Comparison of ENCODE assay signal across 10 mouse cellular contexts in genomic region chr10:84657437-84658087, GRCm38 (mm10). TPM values are rescaled to one million over a fixed set of nuclear protein-coding genes. Genes with fewer than 3 reads are reported as not detected.
A peak's percentile ranks its signal among the peaks of the same experiment; 100 is the strongest.
DNase-seq lines count a peak whose midpoint lies in the region; ATAC-seq lines count a peak whose summit lies in the region.
"Had no signal": no experiment of that assay in that cellular context is flagged by ENCODE, and none has a peak within 500 bp of the region (broad histone marks: within the 10 kb centered on the region; RNA-seq: fewer than 3 reads in every experiment).

No protein-coding gene starts in this region.

- no peak overlapping the region for H3K4me2 ChIP-seq in limb, embryonic 15.5 days
- no peak overlapping the region for H3K4me2 ChIP-seq in forebrain, embryonic 15.5 days (replicated peaks)
- no peak overlapping the region for H3K4me2 ChIP-seq in midbrain, embryonic 13.5 days (replicated peaks)

- H3K9me3 ChIP-seq in limb, embryonic 15.5 days = no peaks in the 10 kb centered on the region
- H3K9me3 ChIP-seq in limb, embryonic 10.5 days (replicated peaks) = no peaks in the 10 kb centered on the region
- no peaks in the 10 kb centered on the region for H3K9me3 ChIP-seq in forebrain, embryonic 15.5 days
- H3K9me3 ChIP-seq in midbrain, embryonic 13.5 days = no peaks in the 10 kb centered on the region

- no peak overlapping the region for H3K9ac ChIP-seq in limb, embryonic 15.5 days
- no peak overlapping the region for H3K9ac ChIP-seq in forebrain, embryonic 15.5 days (replicated peaks)
- H3K9ac ChIP-seq in midbrain, embryonic 13.5 days (replicated peaks) = no peak overlapping the region
- H3K9ac ChIP-seq: liver, embryonic 14.5 days had no signal

- no peak for ATAC-seq in limb, embryonic 15.5 days (ENCODE audit: insufficient number of reproducible peaks, low FRiP score, low TSS enrichment, low read depth)
- ATAC-seq in forebrain, embryonic 15.5 days (replicated peaks) = peak; percentile 81
- peak; percentile 58 for ATAC-seq in midbrain, embryonic 13.5 days

- no peak for DNase-seq in limb, embryonic 10.5 days (ENCODE audit: low spot score)
- DNase-seq in brain, embryonic 18.5 days (ENCODE audit: low read depth, low spot score) = peak; percentile 20
- DNase-seq in cerebellum, postnatal 14 days = no peak
- no peak for DNase-seq in ovary, postnatal 36 days (ENCODE audit: low spot score)
- DNase-seq: cerebellum, postnatal 25 days had no signal

- H3K27me3 ChIP-seq in limb, embryonic 15.5 days = no peaks in the 10 kb centered on the region
- H3K27me3 ChIP-seq in limb, embryonic 10.5 days (ENCODE audit: low read depth, poor library complexity, severe bottlenecking) = no peaks in the 10 kb centered on the region
- no peaks in the 10 kb centered on the region for H3K27me3 ChIP-seq in forebrain, embryonic 15.5 days
- H3K27me3 ChIP-seq in midbrain, embryonic 13.5 days = no peaks in the 10 kb centered on the region

- H3K27ac ChIP-seq in limb, embryonic 15.5 days = peak overlapping the region; percentile 24; the same call in 1 of the 2 replicates
- no peak overlapping the region for H3K27ac ChIP-seq in limb, embryonic 10.5 days
- peak overlapping the region; percentile 47 for H3K27ac ChIP-seq in forebrain, embryonic 15.5 days (replicated peaks)
- peak overlapping the region; percentile 62 for H3K27ac ChIP-seq in midbrain, embryonic 13.5 days
- H3K27ac ChIP-seq: liver, embryonic 14.5 days; stomach, postnatal 0 days had no signal

- WGBS in limb, embryonic 15.5 days = 67% methylated on average over 6 of the region's 6 CpGs
- WGBS in limb, embryonic 10.5 days = 81% methylated on average over 6 of the region's 6 CpGs
- WGBS in forebrain, embryonic 15.5 days = 10% methylated on average over 6 of the region's 6 CpGs
- 17% methylated on average over 6 of the region's 6 CpGs for WGBS in midbrain, embryonic 13.5 days

- peaks cover 25% of the 10 kb centered on the region; the same call in 1 of the 2 replicates for H3K36me3 ChIP-seq in limb, embryonic 15.5 days
- H3K36me3 ChIP-seq in limb, embryonic 10.5 days = peaks cover 50% of the 10 kb centered on the region
- peaks cover 10% of the 10 kb centered on the region for H3K36me3 ChIP-seq in forebrain, embryonic 15.5 days
- peaks cover 20% of the 10 kb centered on the region for H3K36me3 ChIP-seq in midbrain, embryonic 13.5 days

- peaks cover 3% of the 10 kb centered on the region; the same call in 1 of the 2 replicates for H3K4me1 ChIP-seq in limb, embryonic 15.5 days
- 0 out of 2 replicates have a peak, but pooled peaks cover 4% of the 10 kb centered on the region for H3K4me1 ChIP-seq in limb, embryonic 10.5 days
- peaks cover 26% of the 10 kb centered on the region for H3K4me1 ChIP-seq in forebrain, embryonic 15.5 days
- H3K4me1 ChIP-seq in midbrain, embryonic 13.5 days (replicated peaks) = peaks cover 25% of the 10 kb centered on the region

- H3K4me3 ChIP-seq in limb, embryonic 15.5 days = no peak overlapping the region
- no peak overlapping the region for H3K4me3 ChIP-seq in limb, embryonic 10.5 days
- no peak overlapping the region for H3K4me3 ChIP-seq in forebrain, embryonic 15.5 days
- no peak overlapping the region for H3K4me3 ChIP-seq in midbrain, embryonic 13.5 days (replicated peaks)

RNA-seq across cellular contexts. Expression of gene Polr3b, which starts 35.5 kb away (rescaled TPM):
- 11.9 and 12.4 TPM in 2 replicates for polyA plus RNA-seq in limb, embryonic 15.5 days (2015; fragmentation: Nextera tagmentation; extraction: Ambion mirVana)
- 17.4 and 20.3 TPM in 2 replicates for polyA plus RNA-seq in limb, embryonic 10.5 days (2016; fragmentation: Nextera tagmentation; extraction: Ambion mirVana)
- polyA plus RNA-seq in forebrain, embryonic 15.5 days (2015; fragmentation: Nextera tagmentation; extraction: Ambion mirVana) = 15.3 and 16.5 TPM in 2 replicates
- 17.2 and 18.6 TPM in 2 replicates for polyA plus RNA-seq in midbrain, embryonic 13.5 days (2015; fragmentation: Nextera tagmentation; extraction: Ambion mirVana)
